Comparison of ENCODE assay signal across 28 mouse cellular contexts in genomic region chr14:24251326-24251725, GRCm38 (mm10). TPM values are rescaled to one million over a fixed set of nuclear protein-coding genes. Genes with fewer than 3 reads are reported as not detected.
"Had no signal": no experiment of that assay in that cellular context is flagged by ENCODE, and none has a peak within 500 bp of the region (broad histone marks: within the 10 kb centered on the region; RNA-seq: fewer than 3 reads in every experiment).

No protein-coding gene starts in this region.

- H3K36me3 ChIP-seq: kidney, embryonic 15.5 days; liver, embryonic 13.5 days; midbrain, embryonic 10.5 days; midbrain, embryonic 13.5 days; neural tube, embryonic 13.5 days; stomach, embryonic 15.5 days had no signal

- H3K4me1 ChIP-seq: liver, embryonic 13.5 days; megakaryocyte, embryonic 14.5 days had no signal

- H3K27me3 ChIP-seq: kidney, embryonic 15.5 days; neural tube, embryonic 13.5 days; stomach, embryonic 15.5 days had no signal

- H3K4me3 ChIP-seq: kidney, embryonic 15.5 days; left cerebral cortex, adult 2 months; liver, embryonic 13.5 days; megakaryocyte, embryonic 14.5 days; midbrain, embryonic 10.5 days; midbrain, embryonic 13.5 days; myocyte; neural tube, embryonic 13.5 days; stomach, embryonic 15.5 days had no signal

- DNase-seq: layer of hippocampus, postnatal 36 days; liver, embryonic 13.5 days; lung, adult 2 months; retina, postnatal 1 day; right cerebral cortex, postnatal 25 days; spleen, adult 18-20 months; thymus, postnatal 25 days had no signal

- H3K9me3 ChIP-seq: kidney, embryonic 15.5 days; liver, embryonic 13.5 days; midbrain, embryonic 10.5 days; midbrain, embryonic 13.5 days; neural tube, embryonic 13.5 days; stomach, embryonic 15.5 days had no signal

- H3K27ac ChIP-seq: kidney, embryonic 15.5 days; left cerebral cortex, adult 2 months; liver, embryonic 13.5 days; midbrain, embryonic 10.5 days; midbrain, embryonic 13.5 days; neural tube, embryonic 13.5 days; stomach, embryonic 15.5 days had no signal

RNA-seq across cellular contexts. Expression of gene Dlg5, which starts 5.6 kb away (rescaled TPM):
- total RNA-seq: neutrophil, adult 5-6 weeks had no signal

RNA-seq across cellular contexts. Expression of gene E330034G19Rik, which starts 41.7 kb away (rescaled TPM):
- total RNA-seq: layer of hippocampus, adult 8-10 months; layer of hippocampus, postnatal 10 days; layer of hippocampus, postnatal 36 days; left cerebral cortex, adult 2 months; left cerebral cortex, postnatal 10 days; left cerebral cortex, postnatal 36 days; liver, adult 2 months; monocyte, adult 5-6 weeks; neutrophil, adult 5-6 weeks had no signal
- polyA plus RNA-seq: kidney, embryonic 15.5 days; limb, embryonic 11.5 days; limb, embryonic 14.5 days; liver, adult 2 months; liver, embryonic 13.5 days; liver, embryonic 16.5 days; lung, adult 2 months; lung, embryonic 16.5 days; midbrain, embryonic 10.5 days; midbrain, embryonic 13.5 days; midbrain, embryonic 16.5 days; myocyte; neural tube, embryonic 13.5 days; stomach, embryonic 15.5 days; thymus, postnatal 0 days had no signal
